Mouse (Mus musculus) lung, embryonic 15.5 days (tissue): ENCODE data around the gene Fam50b. TPM values are rescaled to one million over a fixed set of nuclear protein-coding genes. Genes with fewer than 3 reads are reported as not detected.

Experiments
- ATAC-seq: fragments of 200-750 bp; cut with Nextera tagmentation; 2 replicates; pipeline ENCODE4 v1.8.0; 2017; ENCODE audit warnings: moderate number of reproducible peaks, borderline replicate concordance; ENCODE audit not compliant: low FRiP score, low TSS enrichment; ENCODE audit errors: extremely low read depth
- H3K27ac ChIP-seq: fragments of 300-500 bp; sonication (generic); 2 replicates; pipeline ENCODE4 v1.5.1; 2015; ENCODE audit warnings: moderate library complexity, mild to moderate bottlenecking, inconsistent platforms
- H3K27me3 ChIP-seq: fragments of 300-500 bp; sonication (generic); 2 replicates; pipeline ENCODE4 v1.6.1; 2015; ENCODE audit warnings: inconsistent platforms
- H3K36me3 ChIP-seq: fragments of 300-500 bp; sonication (generic); 2 replicates; pipeline ENCODE4 v1.6.1; 2015; ENCODE audit warnings: inconsistent platforms
- H3K4me1 ChIP-seq: fragments of 300-500 bp; sonication (generic); 2 replicates; pipeline ENCODE4 v1.6.1; 2015; ENCODE audit warnings: inconsistent platforms
- H3K4me2 ChIP-seq: fragments of 300-500 bp; sonication (generic); 2 replicates; pipeline ENCODE4 v1.6.1; 2015; ENCODE audit warnings: inconsistent platforms, mild to moderate bottlenecking, moderate library complexity
- H3K4me3 ChIP-seq: fragments of 300-500 bp; sonication (generic); 2 replicates; pipeline ENCODE4 v1.5.1; 2015; ENCODE audit warnings: mild to moderate bottlenecking, inconsistent platforms
- H3K9ac ChIP-seq: fragments of 300-500 bp; sonication (generic); 2 replicates; pipeline ENCODE4 v1.6.1; 2015; ENCODE audit warnings: inconsistent platforms
- H3K9me3 ChIP-seq: fragments of 300-500 bp; sonication (generic); 2 replicates; pipeline ENCODE4 v1.6.1; 2016; ENCODE audit warnings: inconsistent platforms
- WGBS: fragments of 180-500 bp; shearing (Covaris S2); methylation state at CpG from one replicate; pipeline ENCODE4 v1.1.7; 2015; 5-methylcytosine and 5-hydroxymethylcytosine counted together
- polyA plus RNA-seq: library from polyadenylated mRNA; unstranded; fragments of >200 nt; fragmentation: Nextera tagmentation; extraction: Ambion mirVana; gene quantifications from 2 replicates; pipeline ENCODE4 v1.2.1, GENCODE M21; 2015

Gene Fam50b
- polyA plus RNA-seq, 1 experiment from 2014 or later: not detected

DNA sequence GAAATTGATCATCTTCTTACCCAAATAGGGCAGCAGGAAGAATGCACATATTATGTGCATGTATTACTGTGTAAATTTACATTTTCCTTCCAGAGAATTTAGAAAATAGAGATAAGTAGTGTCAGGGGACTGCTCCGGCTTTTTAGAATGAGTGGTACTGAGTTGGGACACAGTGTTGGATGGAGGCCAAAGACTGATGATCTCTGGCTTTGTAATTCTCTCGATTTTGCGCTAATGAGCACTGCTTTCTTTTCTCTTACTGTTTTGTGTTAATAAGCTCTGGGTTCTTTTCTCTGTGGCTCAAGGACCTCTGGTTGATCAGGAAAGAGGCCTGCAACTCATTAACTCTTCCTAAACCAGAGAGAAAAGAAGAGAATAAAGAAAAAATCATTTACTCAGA, 42.1 kb downstream of the Fam50b start:
- Histone ChIP-seq H3K4me1 (peaks cover 15% of the 10 kb centered on the region), H3K4me3 (no peak overlapping the region), H3K27me3 (no peaks in the 10 kb centered on the region), H3K36me3 (no peaks in the 10 kb centered on the region), H3K9ac (no peak overlapping the region), H3K27ac (no peak overlapping the region), H3K4me2 (no peak overlapping the region), H3K9me3 (no peaks in the 10 kb centered on the region)
- WGBS: 38% methylated on average over 3 of the region's 3 CpGs
- ATAC-seq: no peak

GRCm38 (mm10) chr13:34780856-34781610, 46.4 kb downstream of the Fam50b start:
- Histone ChIP-seq H3K27me3 (no peaks in the 10 kb centered on the region), H3K27ac (0 out of 2 replicates have a peak overlapping the region, but pooled peaks have one; percentile 30), H3K4me3 (no peak overlapping the region), H3K4me2 (0 out of 2 replicates have a peak overlapping the region, but pooled peaks have one; percentile 1), H3K36me3 (no peaks in the 10 kb centered on the region), H3K9ac (no peak overlapping the region), H3K9me3 (no peaks in the 10 kb centered on the region), H3K4me1 (peaks cover 16% of the 10 kb centered on the region)
- ATAC-seq: no peak
- WGBS: 38% methylated on average over 7 of the region's 7 CpGs

GRCm38 (mm10) chr13:34781611-34782009, 47.0 kb downstream of the Fam50b start:
- no peaks in the 10 kb centered on the region for H3K9me3 ChIP-seq
- no peak overlapping the region for H3K4me2 ChIP-seq
- no peak overlapping the region for H3K9ac ChIP-seq
- H3K4me1 ChIP-seq: peaks cover 16% of the 10 kb centered on the region
- 0 out of 2 replicates have a peak overlapping the region, but pooled peaks have one; percentile 30 for H3K27ac ChIP-seq
- no peaks in the 10 kb centered on the region for H3K27me3 ChIP-seq
- H3K4me3 ChIP-seq: no peak overlapping the region
- 77% methylated on average over 4 of the region's 4 CpGs for WGBS
- no peak for ATAC-seq
- H3K36me3 ChIP-seq: no peaks in the 10 kb centered on the region

- 69% methylated on average over 8 of the region's 8 CpGs for WGBS
- Histone ChIP-seq H3K27ac (no peak overlapping the region), H3K4me1 (peaks cover 26% of the 10 kb centered on the region), H3K4me3 (no peak overlapping the region), H3K4me2 (no peak overlapping the region), H3K9ac (no peak overlapping the region), H3K36me3 (no peaks in the 10 kb centered on the region), H3K27me3 (no peaks in the 10 kb centered on the region), H3K9me3 (no peaks in the 10 kb centered on the region)
- ATAC-seq: no peak
Measured at GRCm38 (mm10) chr13:34784818-34785217, 50.2 kb downstream of the Fam50b start.

DNA sequence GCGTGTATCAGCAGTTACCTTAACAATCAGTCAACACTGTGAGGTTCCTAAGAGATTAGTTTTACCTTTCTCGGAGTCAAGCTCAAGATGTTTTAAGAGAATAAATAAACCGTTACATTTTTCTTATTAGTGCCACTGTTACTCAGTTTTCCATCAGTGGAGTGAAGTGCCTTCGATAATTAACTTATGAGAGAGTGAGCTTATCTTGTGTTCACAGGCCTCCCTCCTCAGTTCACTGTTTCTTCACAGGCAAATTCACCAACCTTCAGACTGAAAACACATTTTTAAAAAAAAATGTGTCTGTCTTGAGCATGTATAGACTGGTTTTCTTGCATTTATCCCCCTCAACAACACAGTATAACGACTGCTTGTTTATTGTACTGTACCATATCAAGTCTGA, 52.0 kb downstream of the Fam50b start:
- H3K36me3 ChIP-seq: no peaks in the 10 kb centered on the region
- H3K27ac ChIP-seq: no peak overlapping the region
- peaks cover 13% of the 10 kb centered on the region for H3K4me1 ChIP-seq
- ATAC-seq: no peak
- H3K9me3 ChIP-seq: no peaks in the 10 kb centered on the region
- H3K9ac ChIP-seq: no peak overlapping the region
- H3K4me3 ChIP-seq: no peak overlapping the region
- no peak overlapping the region for H3K4me2 ChIP-seq
- H3K27me3 ChIP-seq: no peaks in the 10 kb centered on the region
- WGBS: 69% methylated on average over 5 of the region's 5 CpGs

DNA sequence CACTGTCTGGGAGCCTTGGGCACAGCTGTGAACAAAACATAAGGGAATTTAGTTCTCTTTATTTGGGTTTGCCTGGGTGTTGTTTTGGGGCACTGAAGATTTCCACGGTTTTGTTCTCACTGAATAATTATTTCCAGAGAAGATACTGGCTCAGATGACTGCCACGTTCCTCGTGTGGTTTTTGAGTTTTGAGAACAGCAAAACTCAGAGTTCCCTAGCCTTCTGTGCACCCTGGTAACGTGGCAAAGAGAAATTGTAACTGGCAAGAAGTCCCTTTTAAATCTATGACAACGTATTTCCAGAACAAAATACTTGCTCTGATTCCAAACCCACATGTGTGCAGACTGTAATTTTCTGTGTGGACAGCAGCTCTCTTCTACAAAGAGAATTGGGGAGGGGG, 52.9 kb downstream of the Fam50b start:
- H3K9me3 ChIP-seq: no peaks in the 10 kb centered on the region
- H3K4me2 ChIP-seq: no peak overlapping the region
- H3K9ac ChIP-seq: no peak overlapping the region
- ATAC-seq: no peak
- whole genome bisulfite sequencing: 60% methylated on average over 5 of the region's 5 CpGs
- no peaks in the 10 kb centered on the region for H3K27me3 ChIP-seq
- H3K36me3 ChIP-seq: no peaks in the 10 kb centered on the region
- no peak overlapping the region for H3K4me3 ChIP-seq
- no peak overlapping the region for H3K27ac ChIP-seq
- peaks cover 10% of the 10 kb centered on the region for H3K4me1 ChIP-seq

GRCm38 (mm10) chr13:34789176-34789818, 54.6 kb downstream of the Fam50b start:
- no peaks in the 10 kb centered on the region for H3K36me3 ChIP-seq
- H3K4me1 ChIP-seq: peaks cover 14% of the 10 kb centered on the region
- no peak overlapping the region for H3K4me2 ChIP-seq
- 52% methylated on average over 3 of the region's 3 CpGs for WGBS
- peak; percentile 93 for ATAC-seq
- no peak overlapping the region for H3K4me3 ChIP-seq
- no peak overlapping the region for H3K27ac ChIP-seq
- H3K9me3 ChIP-seq: no peaks in the 10 kb centered on the region
- no peaks in the 10 kb centered on the region for H3K27me3 ChIP-seq
- H3K9ac ChIP-seq: no peak overlapping the region

DNA sequence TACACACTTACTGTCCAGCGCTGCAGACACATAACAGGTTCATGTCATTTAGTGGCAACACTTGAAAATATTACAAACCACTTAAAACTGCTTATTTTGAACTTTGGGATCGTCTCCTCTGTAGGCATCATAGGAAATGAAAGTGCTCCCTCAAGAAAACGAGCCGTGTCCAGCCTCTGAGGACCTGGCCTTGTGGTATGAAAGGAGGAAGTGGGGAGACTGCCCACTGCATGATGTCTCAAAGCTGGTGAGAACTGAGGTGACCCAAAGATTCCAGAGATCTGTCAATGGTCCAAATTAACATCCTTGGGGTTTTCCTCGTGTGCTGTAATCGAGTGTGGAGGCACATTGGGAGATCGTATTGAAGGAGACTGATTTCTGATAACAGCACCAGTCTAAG, 58.4 kb downstream of the Fam50b start:
- H3K27me3 ChIP-seq: no peaks in the 10 kb centered on the region
- no peak overlapping the region for H3K9ac ChIP-seq
- ATAC-seq: no peak
- no peak overlapping the region for H3K27ac ChIP-seq
- H3K36me3 ChIP-seq: no peaks in the 10 kb centered on the region
- no peaks in the 10 kb centered on the region for H3K9me3 ChIP-seq
- H3K4me1 ChIP-seq: peaks cover 14% of the 10 kb centered on the region
- WGBS: 64% methylated on average over 7 of the region's 7 CpGs
- H3K4me3 ChIP-seq: no peak overlapping the region
- H3K4me2 ChIP-seq: no peak overlapping the region

GRCm38 (mm10) chr13:34793816-34794215, 59.2 kb downstream of the Fam50b start:
- Histone ChIP-seq H3K4me1 (peaks cover 10% of the 10 kb centered on the region), H3K9ac (no peak overlapping the region), H3K4me2 (no peak overlapping the region), H3K4me3 (no peak overlapping the region), H3K27me3 (no peaks in the 10 kb centered on the region), H3K27ac (no peak overlapping the region), H3K36me3 (no peaks in the 10 kb centered on the region), H3K9me3 (no peaks in the 10 kb centered on the region)
- WGBS: 28% methylated on average over 2 of the region's 2 CpGs
- no peak for ATAC-seq

DNA sequence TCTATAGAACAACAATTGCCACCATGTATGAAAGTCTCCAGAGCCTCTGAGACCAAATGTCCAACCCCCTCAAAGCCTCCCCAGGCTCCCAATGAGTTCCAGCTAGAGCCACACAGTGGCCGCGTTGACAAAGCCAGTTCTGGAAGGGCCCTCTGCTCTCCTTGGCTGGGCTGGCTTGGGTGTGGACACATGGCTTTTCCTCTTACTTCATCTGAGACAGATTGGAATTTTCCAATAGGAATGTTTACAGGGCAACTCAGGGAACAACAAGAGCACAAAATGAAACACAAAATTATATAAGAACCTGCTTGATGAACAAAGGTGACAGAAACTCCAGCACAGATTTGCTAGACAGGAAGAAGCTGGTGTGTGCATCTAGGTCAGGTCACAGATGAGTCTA, 59.8 kb downstream of the Fam50b start:
- H3K4me3 ChIP-seq: no peak overlapping the region
- no peak overlapping the region for H3K9ac ChIP-seq
- ATAC-seq: no peak
- H3K4me2 ChIP-seq: no peak overlapping the region
- no peaks in the 10 kb centered on the region for H3K36me3 ChIP-seq
- H3K27ac ChIP-seq: no peak overlapping the region
- peaks cover 7% of the 10 kb centered on the region for H3K4me1 ChIP-seq
- H3K9me3 ChIP-seq: no peaks in the 10 kb centered on the region
- no peaks in the 10 kb centered on the region for H3K27me3 ChIP-seq
- 64% methylated on average over 2 of the region's 2 CpGs for WGBS
